Mouse (Mus musculus) kidney, postnatal 14 days (tissue): ENCODE results near the gene Hdac5.

ENCODE experiments used
- DNase-seq: peaks from one replicate; pipeline ENCODE4 v3.0.0; 2022; ENCODE audit warnings: mixed read lengths

Hdac5 gene

GRCm38 (mm10) chr11:102214430-102215156, 15.4 kb downstream of the Hdac5 start:
- DNase-seq = peak; percentile 41

GRCm38 (mm10) chr11:102211936-102212341, 18.0 kb downstream of the Hdac5 start:
- DNase-seq = peak; percentile 39

GRCm38 (mm10) chr11:102211011-102211410, 19.0 kb downstream of the Hdac5 start:
- no peak for DNase-seq

GRCm38 (mm10) chr11:102210185-102210584, 19.8 kb downstream of the Hdac5 start:
- no peak for DNase-seq

GRCm38 (mm10) chr11:102209742-102210141, 20.2 kb downstream of the Hdac5 start:
- DNase-seq = no peak

- DNase-seq = no peak
These were observed 21.1 kb downstream of the Hdac5 start for GRCm38 (mm10) chr11:102208846-102209245.

GRCm38 (mm10) chr11:102207825-102208777, 21.9 kb downstream of the Hdac5 start:
- DNase-seq = peak; percentile 62

- no peak for DNase-seq
These were observed 23.5 kb downstream of the Hdac5 start for GRCm38 (mm10) chr11:102206481-102206880.

GRCm38 (mm10) chr11:102201408-102201821, 28.6 kb downstream of the Hdac5 start:
- DNase-seq = no peak

- DNase-seq = no peak
These were observed 30.1 kb downstream of the Hdac5 start for GRCm38 (mm10) chr11:102199856-102200255.

GRCm38 (mm10) chr11:102198245-102198644, 31.7 kb downstream of the Hdac5 start:
- no peak for DNase-seq

GRCm38 (mm10) chr11:102196018-102196797, 33.8 kb downstream of the Hdac5 start:
- no peak for DNase-seq

GRCm38 (mm10) chr11:102193657-102194440, 36.1 kb downstream of the Hdac5 start:
- no peak for DNase-seq

- no peak for DNase-seq
These were observed 39.1 kb downstream of the Hdac5 start for GRCm38 (mm10) chr11:102190848-102191247.

GRCm38 (mm10) chr11:102189461-102190436, 40.2 kb downstream of the Hdac5 start, which contains the start of gene G6pc3:
Gene G6pc3 (plus strand): TSS chr11:102189620.
- DNase-seq = peak; percentile 94

- DNase-seq = no peak
These were observed 41.0 kb downstream of the Hdac5 start for GRCm38 (mm10) chr11:102188980-102189379.

- no peak for DNase-seq
These were observed 43.7 kb downstream of the Hdac5 start for GRCm38 (mm10) chr11:102186235-102186634.

- DNase-seq = no peak
These were observed 44.3 kb downstream of the Hdac5 start for GRCm38 (mm10) chr11:102185677-102186076.

GRCm38 (mm10) chr11:102184646-102185495, 45.1 kb downstream of the Hdac5 start, which contains the start of gene Lsm12:
Gene Lsm12 (minus strand): TSS chr11:102185296.
- DNase-seq = peak; percentile 96

- DNase-seq = no peak
These were observed 45.7 kb downstream of the Hdac5 start for GRCm38 (mm10) chr11:102184253-102184645.
